Mouse (Mus musculus): Measurements from ENCODE around the gene Amigo3.
"Not testable (repeated sequence)": the region's sequence is repeated elsewhere in the genome, so short reads cannot be mapped to it uniquely, and the experiment has no call there.

Amigo3 gene

DNA sequence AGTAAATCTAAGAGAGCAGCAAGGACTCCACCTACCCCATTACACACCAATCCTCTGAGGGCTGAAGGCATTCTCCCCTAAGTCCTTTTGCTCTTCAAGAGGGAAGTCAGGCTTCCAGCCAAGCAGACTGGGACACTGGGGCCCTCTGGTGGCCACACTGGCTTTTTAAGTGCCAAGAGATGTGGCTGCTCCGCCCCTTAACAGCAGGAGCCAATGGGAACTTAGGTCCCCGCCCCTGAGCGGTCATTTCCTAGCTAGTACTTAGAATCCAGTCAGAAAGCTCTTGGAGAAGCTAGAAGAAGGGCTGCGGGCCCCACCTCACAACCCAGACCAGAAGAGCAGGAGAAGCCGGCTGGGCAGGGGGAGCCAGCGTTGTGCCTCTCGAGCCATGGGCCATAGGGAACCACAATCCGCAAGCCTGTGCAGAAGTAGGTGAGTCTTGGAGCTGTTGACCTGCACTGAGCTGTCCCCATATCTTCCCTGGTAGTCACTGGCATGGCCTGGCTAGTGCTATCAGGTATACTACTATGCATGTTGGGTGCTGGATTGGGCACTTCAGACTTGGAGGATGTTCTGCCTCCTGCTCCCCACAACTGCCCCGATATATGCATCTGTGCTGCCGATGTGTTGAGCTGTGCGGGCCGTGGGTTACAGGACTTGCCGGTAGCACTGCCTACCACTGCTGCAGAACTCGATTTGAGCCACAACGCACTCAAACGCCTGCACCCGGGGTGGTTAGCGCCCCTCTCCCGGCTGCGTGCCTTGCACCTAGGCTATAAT, at the start of gene Amigo3:
Amigo3 (plus strand) TSS at position 275 of the 780 bp plus-strand sequence.
- peak; percentile 93 for DNase-seq (ENCODE audit: low read depth, low spot score)

DNA sequence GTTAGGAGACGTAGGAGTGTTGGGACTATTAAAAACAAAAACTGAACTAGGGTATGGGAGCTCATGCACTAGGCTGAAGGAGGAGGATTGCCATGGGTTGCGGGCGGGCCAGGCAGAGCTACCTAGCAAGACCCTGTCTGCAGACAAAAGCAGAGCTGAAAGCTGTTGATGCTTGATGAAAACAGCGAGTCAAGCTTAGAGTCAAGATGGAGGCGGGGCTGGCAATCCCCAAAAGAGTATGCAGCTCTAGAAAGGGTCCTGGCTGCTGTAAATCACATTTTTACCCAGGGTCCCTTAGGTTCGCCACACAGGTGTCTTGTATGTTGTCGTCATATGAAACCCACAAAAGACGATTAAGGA, 49.4 kb upstream of the Amigo3 start:
- peak; percentile 52 for DNase-seq (ENCODE audit: low read depth, low spot score)

- DNase-seq (ENCODE audit: low read depth, low spot score): no peak
These were observed 44.9 kb upstream of the Amigo3 start for GRCm38 (mm10) chr9:108008041-108008440.

DNA sequence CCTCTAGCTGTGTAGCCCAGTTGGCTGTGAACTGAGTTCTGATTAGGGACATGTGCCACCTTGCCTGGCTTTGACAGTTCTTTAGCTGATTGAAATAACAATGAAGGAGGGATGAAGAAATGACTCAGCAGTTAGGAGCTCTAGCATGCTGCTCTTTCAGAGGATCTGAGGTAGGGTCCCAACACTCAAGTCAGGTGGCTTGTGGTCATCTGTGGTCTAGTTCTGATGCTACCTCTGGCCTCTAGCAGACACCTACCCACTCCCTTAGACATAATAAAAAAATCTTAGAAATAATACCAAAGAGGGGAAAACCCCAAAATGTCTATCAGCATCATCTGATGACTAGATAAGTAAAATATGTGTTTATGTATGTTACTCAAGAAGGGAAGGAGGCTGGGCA, 42.6 kb upstream of the Amigo3 start:
- DNase-seq (ENCODE audit: low read depth, low spot score): peak; percentile 38

DNA sequence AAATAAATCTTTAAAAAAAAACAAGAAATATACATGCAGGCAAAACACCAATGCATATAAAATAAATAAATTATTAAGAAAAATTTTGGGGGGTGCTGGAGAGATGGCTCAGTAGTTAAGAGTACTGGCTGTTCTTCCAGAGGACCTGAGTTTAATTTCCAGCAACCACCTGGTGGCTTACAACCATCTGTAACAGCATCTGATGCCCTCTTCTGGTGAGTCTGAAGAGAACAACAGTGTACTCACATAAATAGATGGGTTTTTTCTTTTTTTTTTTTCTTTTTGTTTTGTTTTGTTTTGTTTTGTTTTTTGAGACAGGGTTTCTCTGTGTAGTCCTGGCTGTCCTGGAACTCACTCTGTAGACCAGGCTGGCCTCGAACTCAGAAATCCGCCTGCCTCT, 39.4 kb upstream of the Amigo3 start:
- DNase-seq (ENCODE audit: low read depth, low spot score): not testable (repeated sequence)

- DNase-seq (ENCODE audit: low read depth, low spot score): no peak
These were observed 35.8 kb upstream of the Amigo3 start for GRCm38 (mm10) chr9:108017127-108017526.

- DNase-seq (ENCODE audit: low read depth, low spot score): no peak
These were observed 32.2 kb upstream of the Amigo3 start for GRCm38 (mm10) chr9:108020741-108021140.

DNA sequence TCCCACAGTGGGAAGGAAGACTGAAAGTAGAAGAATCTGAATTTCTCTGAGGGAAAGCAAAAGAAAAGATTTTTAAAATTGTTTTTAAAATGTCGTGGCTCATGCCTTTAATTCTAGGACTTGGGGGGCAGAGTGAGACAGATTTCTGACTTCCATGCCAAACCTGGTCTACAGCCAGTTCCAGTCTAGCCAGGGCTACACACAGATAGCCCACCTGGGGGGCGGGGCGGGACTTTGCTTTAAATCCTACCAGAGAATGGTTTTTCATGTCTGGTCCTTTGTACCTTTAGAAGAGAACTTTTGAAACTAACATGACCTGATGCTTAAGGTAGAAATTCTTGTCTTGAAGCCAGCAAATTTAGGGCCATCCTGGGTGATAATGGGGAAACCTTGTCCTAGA, 29.7 kb upstream of the Amigo3 start:
- no peak for DNase-seq (ENCODE audit: low read depth, low spot score)

GRCm38 (mm10) chr9:108026584-108026983, 26.4 kb upstream of the Amigo3 start:
- no peak for DNase-seq (ENCODE audit: low read depth, low spot score)

DNA sequence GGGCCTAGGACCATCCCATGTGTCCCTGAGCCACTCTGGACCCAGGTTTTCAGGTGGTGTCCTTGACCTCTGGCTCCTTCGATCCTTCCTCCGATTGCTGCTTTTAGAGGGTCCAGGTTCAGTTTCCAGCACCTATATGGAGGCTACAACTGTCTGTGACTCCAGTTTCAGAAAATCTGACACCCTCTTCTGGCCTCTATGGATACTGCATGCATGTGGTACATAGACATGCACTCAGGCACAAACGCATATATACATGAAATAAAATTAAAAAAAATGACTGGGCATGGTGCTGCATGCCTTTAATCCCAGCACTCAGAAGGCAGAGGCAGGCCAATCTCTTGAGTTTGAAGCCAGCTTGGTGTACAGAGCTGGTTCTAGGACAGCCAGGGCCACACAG, 25.1 kb upstream of the Amigo3 start:
- DNase-seq (ENCODE audit: low read depth, low spot score): no peak

GRCm38 (mm10) chr9:108032126-108032525, 20.8 kb upstream of the Amigo3 start:
- DNase-seq (ENCODE audit: low read depth, low spot score): no peak

GRCm38 (mm10) chr9:108035331-108036156, 17.4 kb upstream of the Amigo3 start:
- DNase-seq (ENCODE audit: low read depth, low spot score): peak; percentile 77

DNA sequence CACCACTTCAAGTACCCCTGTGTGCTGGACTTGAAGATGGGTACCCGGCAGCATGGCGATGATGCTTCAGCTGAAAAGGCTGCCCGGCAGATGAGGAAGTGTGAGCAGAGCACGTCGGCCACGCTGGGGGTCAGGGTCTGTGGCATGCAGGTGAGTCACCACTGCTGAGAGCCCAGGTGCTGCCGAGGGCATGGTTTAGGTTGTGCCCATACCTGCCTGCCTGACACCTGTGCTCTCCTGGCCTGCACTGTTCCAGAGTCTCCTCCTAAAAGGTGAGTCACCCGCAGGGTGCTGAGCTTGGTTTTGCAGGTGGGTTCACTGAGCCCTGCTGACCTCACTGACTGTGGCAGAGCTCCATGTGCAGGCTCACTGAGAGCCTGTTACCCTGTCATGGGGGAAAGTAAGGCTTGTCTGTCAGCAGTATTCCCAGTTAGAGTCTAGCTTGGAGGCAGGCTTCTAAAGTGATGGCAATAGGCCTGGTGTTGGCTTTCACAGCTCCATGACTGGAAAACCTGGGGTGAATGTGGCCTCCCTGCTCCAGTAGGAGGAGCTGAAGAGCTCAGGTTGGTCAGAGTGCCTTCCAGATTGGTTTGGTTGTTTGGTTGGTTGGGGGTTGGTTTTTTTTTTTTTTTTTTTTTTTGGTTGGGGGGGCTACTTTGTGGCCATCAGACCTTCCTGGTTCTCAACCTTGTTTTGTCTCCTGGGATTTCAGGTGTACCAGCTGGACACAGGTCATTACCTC, 8.0 kb upstream of the Amigo3 start:
- DNase-seq (ENCODE audit: low read depth, low spot score): no peak

- no peak for DNase-seq (ENCODE audit: low read depth, low spot score)
These were observed 6.4 kb upstream of the Amigo3 start for GRCm38 (mm10) chr9:108046582-108046981.

GRCm38 (mm10) chr9:108047601-108048565, 5.1 kb upstream of the Amigo3 start:
- no peak for DNase-seq (ENCODE audit: low read depth, low spot score)

DNA sequence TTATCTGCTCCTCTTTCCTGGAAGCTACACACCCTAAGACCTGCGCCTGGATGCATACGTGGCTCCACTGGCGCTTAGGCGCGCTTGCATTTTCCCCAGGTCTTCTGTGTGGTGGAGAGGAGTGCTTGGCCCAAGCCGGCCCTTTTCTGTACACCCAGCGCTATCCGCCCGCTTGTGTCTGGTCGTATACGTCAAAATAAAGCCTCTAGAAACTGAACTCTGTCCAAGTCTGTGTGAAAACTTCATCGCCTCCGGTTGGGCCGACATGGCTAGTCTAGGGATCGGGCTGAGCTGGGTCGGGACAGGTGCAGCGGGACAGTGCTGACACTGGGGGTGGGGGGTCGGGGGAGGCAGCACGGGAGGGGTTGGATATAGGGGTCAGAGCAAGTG, 4.4 kb upstream of the Amigo3 start:
- DNase-seq (ENCODE audit: low read depth, low spot score): no peak

GRCm38 (mm10) chr9:108049016-108049455, 3.9 kb upstream of the Amigo3 start, which contains the start of gene Gmppb:
Gene Gmppb (plus strand): TSS chr9:108049242.
- peak; percentile 98 for DNase-seq (ENCODE audit: low read depth, low spot score)

DNA sequence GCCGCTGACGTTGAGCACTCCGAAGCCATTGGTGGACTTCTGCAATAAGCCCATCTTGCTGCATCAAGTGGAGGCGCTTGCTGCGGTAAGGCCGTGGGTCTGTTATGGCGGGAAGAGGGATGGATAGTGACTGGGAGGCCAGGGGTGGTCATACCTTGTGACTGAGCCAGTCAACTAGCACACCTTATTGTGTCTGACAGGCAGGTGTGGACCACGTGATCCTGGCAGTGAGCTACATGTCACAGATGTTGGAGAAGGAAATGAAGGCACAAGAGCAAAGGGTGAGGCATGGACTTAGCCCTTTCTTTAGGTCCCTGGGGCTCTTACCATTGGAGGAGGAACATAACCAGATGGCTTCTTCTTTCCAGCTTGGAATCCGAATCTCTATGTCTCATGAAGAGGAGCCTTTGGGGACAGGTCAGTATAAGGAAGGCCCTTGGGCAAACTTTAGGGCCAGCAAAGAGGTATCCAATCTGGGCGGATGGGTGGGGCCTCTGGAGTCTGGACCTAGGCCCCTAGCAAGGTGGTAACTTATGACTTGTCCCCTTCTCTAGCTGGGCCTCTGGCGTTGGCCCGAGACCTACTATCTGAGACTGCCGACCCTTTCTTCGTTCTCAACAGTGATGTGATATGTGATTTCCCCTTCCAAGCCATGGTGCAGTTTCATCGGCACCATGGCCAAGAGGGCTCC, 3.3 kb upstream of the Amigo3 start:
- no peak for DNase-seq (ENCODE audit: low read depth, low spot score)

DNA sequence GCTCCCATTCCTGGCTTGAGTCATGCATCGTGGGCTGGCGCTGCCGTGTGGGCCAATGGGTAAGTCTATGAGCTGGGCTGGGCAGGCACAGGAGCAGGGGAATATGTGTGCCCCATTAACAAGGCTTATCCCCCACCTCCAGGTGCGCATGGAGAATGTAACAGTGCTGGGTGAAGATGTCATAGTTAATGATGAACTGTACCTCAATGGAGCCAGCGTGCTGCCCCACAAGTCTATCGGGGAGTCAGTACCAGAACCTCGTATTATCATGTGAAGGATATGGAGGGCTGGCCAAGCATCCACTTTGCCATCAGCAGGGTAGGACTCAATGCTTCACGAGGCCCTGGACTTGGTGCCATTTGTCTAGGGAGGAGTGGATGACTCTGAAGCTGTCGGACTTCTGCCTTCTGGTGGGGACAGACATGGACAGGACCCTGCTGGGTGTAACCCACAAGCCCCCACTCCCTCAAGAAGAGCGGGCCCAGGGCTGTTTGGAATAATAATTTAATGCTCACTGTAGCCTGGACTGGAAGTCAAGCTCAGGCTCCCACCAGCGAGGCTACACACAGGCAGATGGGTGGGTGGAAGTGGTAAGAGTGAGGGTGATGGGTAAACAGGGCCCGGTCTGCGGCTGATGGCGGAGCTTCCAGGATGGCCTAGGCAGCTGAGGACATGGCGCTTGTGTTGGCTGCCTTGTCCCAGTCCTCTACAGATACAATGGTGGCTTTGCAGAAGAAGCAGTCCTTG, 1.6 kb upstream of the Amigo3 start:
- no peak for DNase-seq (ENCODE audit: low read depth, low spot score)

DNA sequence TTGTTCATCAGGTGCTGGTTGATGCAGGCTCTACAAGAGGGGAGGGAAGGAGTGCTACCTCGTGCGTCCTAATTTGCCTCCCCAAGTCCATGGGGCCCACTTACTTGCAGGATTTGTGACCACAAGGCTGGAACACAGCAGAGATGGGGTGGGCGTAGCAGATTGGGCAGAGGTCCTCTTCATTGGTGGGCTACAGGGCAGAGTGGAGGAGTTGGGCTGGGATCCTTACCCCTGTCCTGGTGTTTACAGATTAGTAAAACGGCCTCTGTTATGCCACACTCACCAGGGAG, 1.1 kb upstream of the Amigo3 start:
- no peak for DNase-seq (ENCODE audit: low read depth, low spot score)
